Mouse (Mus musculus) midbrain, embryonic 12.5 days (tissue): ENCODE data around the gene Skap1. TPM values are rescaled to one million over a fixed set of nuclear protein-coding genes. Genes with fewer than 3 reads are reported as not detected.
"Not testable (repeated sequence)": the region's sequence is repeated elsewhere in the genome, so short reads cannot be mapped to it uniquely, and the experiment has no call there.

Experiments used
- ATAC-seq: fragments of 200-750 bp; cut with Nextera tagmentation; 2 replicates; pipeline ENCODE4 v1.8.0; 2017; ENCODE audit warnings: low read depth, moderate TSS enrichment, moderate library complexity; ENCODE audit not compliant: low FRiP score
- H3K27ac ChIP-seq: fragments of 300-500 bp; sonication (generic); replicated peaks from 2 replicates; pipeline ENCODE4 v1.5.1; 2016; ENCODE audit warnings: mild to moderate bottlenecking
- H3K27me3 ChIP-seq: fragments of 300-500 bp; sonication (generic); 2 replicates; pipeline ENCODE4 v1.6.1; 2016; ENCODE audit warnings: mild to moderate bottlenecking
- H3K36me3 ChIP-seq: fragments of 300-500 bp; sonication (generic); 2 replicates; pipeline ENCODE4 v1.6.1; 2016
- H3K4me1 ChIP-seq: fragments of 300-500 bp; sonication (generic); 2 replicates; pipeline ENCODE4 v1.6.1; 2016
- H3K4me2 ChIP-seq: fragments of 300-500 bp; sonication (generic); replicated peaks from 2 replicates; pipeline ENCODE4 v1.6.1; 2016; ENCODE audit warnings: mild to moderate bottlenecking, moderate library complexity
- H3K4me3 ChIP-seq: fragments of 300-500 bp; sonication (generic); 2 replicates; pipeline ENCODE4 v1.5.1; 2016; ENCODE audit warnings: mild to moderate bottlenecking
- H3K9ac ChIP-seq: fragments of 300-500 bp; sonication (generic); replicated peaks from 2 replicates; pipeline ENCODE4 v1.6.1; 2016; ENCODE audit warnings: mild to moderate bottlenecking, moderate library complexity
- H3K9me3 ChIP-seq: fragments of 300-500 bp; sonication (generic); 2 replicates; pipeline ENCODE4 v1.6.1; 2016; ENCODE audit warnings: mild to moderate bottlenecking
- WGBS: fragments of 180-500 bp; shearing (Covaris S2); methylation state at CpG from one replicate; pipeline ENCODE4 v1.1.7; 2016; 5-methylcytosine and 5-hydroxymethylcytosine counted together
- polyA plus RNA-seq: library from polyadenylated mRNA; unstranded; fragments of >200 nt; fragmentation: Nextera tagmentation; extraction: Ambion mirVana; gene quantifications from 2 replicates; pipeline ENCODE4 v1.2.1, GENCODE M21; 2016

Skap1 gene
- polyA plus RNA-seq, 1 experiment from 2014 or later: 1.7 TPM

- H3K27me3 ChIP-seq: no peaks in the 10 kb centered on the region
Observed at GRCm38 (mm10) chr11:96714011-96714410, 249.6 kb downstream of the Skap1 start.

GRCm38 (mm10) chr11:96715168-96715567 is 250.8 kb downstream of the Skap1 start:
- not testable (repeated sequence) for H3K9ac ChIP-seq, H3K36me3 ChIP-seq, ATAC-seq, H3K27ac ChIP-seq, H3K9me3 ChIP-seq, H3K4me2 ChIP-seq, H3K4me3 ChIP-seq, H3K27me3 ChIP-seq
- WGBS: 94% methylated on average over 5 of the region's 5 CpGs
- H3K4me1 ChIP-seq: peaks cover 13% of the 10 kb centered on the region

More at GRCm38 (mm10) chr11:96714011-96714410, 249.6 kb downstream of the Skap1 start:
- H3K9me3 ChIP-seq: no peaks in the 10 kb centered on the region
- 73% methylated on average over 7 of the region's 7 CpGs for WGBS
- no peak overlapping the region for H3K4me3 ChIP-seq
- H3K9ac ChIP-seq: no peak overlapping the region
- no peak overlapping the region for H3K27ac ChIP-seq
- ATAC-seq: no peak
- H3K4me1 ChIP-seq: peaks cover 13% of the 10 kb centered on the region
- H3K4me2 ChIP-seq: no peak overlapping the region
- no peaks in the 10 kb centered on the region for H3K36me3 ChIP-seq

- H3K4me1 ChIP-seq: peaks cover 13% of the 10 kb centered on the region
- no peak overlapping the region for H3K4me2 ChIP-seq
- no peaks in the 10 kb centered on the region for H3K9me3 ChIP-seq
- no peak overlapping the region for H3K4me3 ChIP-seq
- H3K27ac ChIP-seq: no peak overlapping the region
- H3K27me3 ChIP-seq: peaks cover 3% of the 10 kb centered on the region; the same call in 1 of the 2 replicates
- H3K9ac ChIP-seq: no peak overlapping the region
- H3K36me3 ChIP-seq: no peaks in the 10 kb centered on the region
- 69% methylated on average over 7 of the region's 7 CpGs for WGBS
- ATAC-seq: no peak
Observed at GRCm38 (mm10) chr11:96718609-96719008, 254.2 kb downstream of the Skap1 start.

- WGBS: 85% methylated on average over 1 of the region's 1 CpGs
- H3K4me1 ChIP-seq: peaks cover 29% of the 10 kb centered on the region
- ATAC-seq: no peak
- H3K4me2 ChIP-seq: no peak overlapping the region
- no peaks in the 10 kb centered on the region for H3K9me3 ChIP-seq
- no peaks in the 10 kb centered on the region for H3K36me3 ChIP-seq
- no peak overlapping the region for H3K4me3 ChIP-seq
- no peaks in the 10 kb centered on the region for H3K27me3 ChIP-seq
- H3K9ac ChIP-seq: no peak overlapping the region
- H3K27ac ChIP-seq: no peak overlapping the region
Observed at GRCm38 (mm10) chr11:96725833-96726232, 261.4 kb downstream of the Skap1 start.

GRCm38 (mm10) chr11:96728577-96728976 is 264.2 kb downstream of the Skap1 start:
- no peak overlapping the region for H3K4me3 ChIP-seq
- H3K27ac ChIP-seq: no peak overlapping the region
- H3K4me2 ChIP-seq: no peak overlapping the region
- WGBS: 34% methylated on average over 2 of the region's 2 CpGs
- no peak for ATAC-seq
- H3K4me1 ChIP-seq: peaks cover 41% of the 10 kb centered on the region
- H3K36me3 ChIP-seq: no peaks in the 10 kb centered on the region
- no peaks in the 10 kb centered on the region for H3K9me3 ChIP-seq
- H3K27me3 ChIP-seq: no peaks in the 10 kb centered on the region
- H3K9ac ChIP-seq: no peak overlapping the region

- Histone ChIP-seq H3K27ac (no peak overlapping the region), H3K4me2 (peak overlapping the region; percentile 31), H3K4me3 (no peak overlapping the region), H3K9me3 (no peaks in the 10 kb centered on the region), H3K27me3 (no peaks in the 10 kb centered on the region), H3K36me3 (no peaks in the 10 kb centered on the region), H3K9ac (no peak overlapping the region), H3K4me1 (peaks cover 41% of the 10 kb centered on the region)
- 34% methylated on average over 9 of the region's 9 CpGs for WGBS
- ATAC-seq: no peak
Observed at GRCm38 (mm10) chr11:96729462-96729861, 265.1 kb downstream of the Skap1 start.

- peaks cover 41% of the 10 kb centered on the region for H3K4me1 ChIP-seq
- no peaks in the 10 kb centered on the region for H3K9me3 ChIP-seq
- ATAC-seq: no peak
- H3K27me3 ChIP-seq: no peaks in the 10 kb centered on the region
- H3K36me3 ChIP-seq: no peaks in the 10 kb centered on the region
- no peak overlapping the region for H3K9ac ChIP-seq
- WGBS: 54% methylated on average over 5 of the region's 5 CpGs
- H3K27ac ChIP-seq: peak overlapping the region; percentile 66; the same call in 1 of the 2 replicates
- no peak overlapping the region for H3K4me3 ChIP-seq
- H3K4me2 ChIP-seq: no peak overlapping the region
Observed at GRCm38 (mm10) chr11:96730327-96730726, 265.9 kb downstream of the Skap1 start.

- peaks cover 47% of the 10 kb centered on the region for H3K4me1 ChIP-seq
- no peaks in the 10 kb centered on the region for H3K9me3 ChIP-seq
- H3K36me3 ChIP-seq: no peaks in the 10 kb centered on the region
- no peak overlapping the region for H3K9ac ChIP-seq
- H3K4me3 ChIP-seq: no peak overlapping the region
- WGBS: 25% methylated on average over 4 of the region's 4 CpGs
- ATAC-seq: no peak
- H3K27ac ChIP-seq: no peak overlapping the region
- peaks cover 12% of the 10 kb centered on the region for H3K27me3 ChIP-seq
- H3K4me2 ChIP-seq: no peak overlapping the region
Observed at GRCm38 (mm10) chr11:96732657-96733056, 268.3 kb downstream of the Skap1 start.

- Histone ChIP-seq H3K36me3 (no peaks in the 10 kb centered on the region), H3K9me3 (no peaks in the 10 kb centered on the region), H3K27ac (no peak overlapping the region), H3K9ac (0 out of 2 replicates have a peak overlapping the region, but pooled peaks have one; percentile 37), H3K4me1 (peaks cover 49% of the 10 kb centered on the region), H3K4me2 (peak overlapping the region; percentile 47), H3K4me3 (peak overlapping the region; percentile 23), H3K27me3 (peaks cover 12% of the 10 kb centered on the region)
- 1% methylated on average over 19 of the region's 19 CpGs for WGBS
- peak; percentile 60; the same call in 1 of the 2 replicates for ATAC-seq
Observed at GRCm38 (mm10) chr11:96735908-96736307, 271.5 kb downstream of the Skap1 start.

- no peak for ATAC-seq
- H3K36me3 ChIP-seq: no peaks in the 10 kb centered on the region
- H3K4me3 ChIP-seq: peak overlapping the region; percentile 23
- H3K4me2 ChIP-seq: peak overlapping the region; percentile 47
- H3K4me1 ChIP-seq: peaks cover 52% of the 10 kb centered on the region
- H3K9ac ChIP-seq: no peak overlapping the region
- no peaks in the 10 kb centered on the region for H3K9me3 ChIP-seq
- 13% methylated on average over 11 of the region's 11 CpGs for WGBS
- peaks cover 12% of the 10 kb centered on the region for H3K27me3 ChIP-seq
- no peak overlapping the region for H3K27ac ChIP-seq
Observed at GRCm38 (mm10) chr11:96736361-96736760, 272.0 kb downstream of the Skap1 start.

- no peak for ATAC-seq
- H3K36me3 ChIP-seq: no peaks in the 10 kb centered on the region
- H3K9me3 ChIP-seq: no peaks in the 10 kb centered on the region
- H3K9ac ChIP-seq: no peak overlapping the region
- no peak overlapping the region for H3K27ac ChIP-seq
- H3K27me3 ChIP-seq: peaks cover 12% of the 10 kb centered on the region
- WGBS: 65% methylated on average over 14 of the region's 14 CpGs
- no peak overlapping the region for H3K4me3 ChIP-seq
- peaks cover 62% of the 10 kb centered on the region for H3K4me1 ChIP-seq
- H3K4me2 ChIP-seq: no peak overlapping the region
Observed at GRCm38 (mm10) chr11:96737673-96738471, 273.5 kb downstream of the Skap1 start.

GRCm38 (mm10) chr11:96740796-96741195 is 276.4 kb downstream of the Skap1 start:
- no peaks in the 10 kb centered on the region for H3K9me3 ChIP-seq
- no peak for ATAC-seq
- no peaks in the 10 kb centered on the region for H3K36me3 ChIP-seq
- whole genome bisulfite sequencing: 50% methylated on average over 12 of the region's 12 CpGs
- H3K27me3 ChIP-seq: peaks cover 12% of the 10 kb centered on the region
- peaks cover 60% of the 10 kb centered on the region for H3K4me1 ChIP-seq
- H3K27ac ChIP-seq: peak overlapping the region; percentile 76
- no peak overlapping the region for H3K9ac ChIP-seq
- H3K4me3 ChIP-seq: no peak overlapping the region
- no peak overlapping the region for H3K4me2 ChIP-seq
